Comparison of ENCODE assay signal across 8 mouse cellular contexts in the genomic region with DNA sequence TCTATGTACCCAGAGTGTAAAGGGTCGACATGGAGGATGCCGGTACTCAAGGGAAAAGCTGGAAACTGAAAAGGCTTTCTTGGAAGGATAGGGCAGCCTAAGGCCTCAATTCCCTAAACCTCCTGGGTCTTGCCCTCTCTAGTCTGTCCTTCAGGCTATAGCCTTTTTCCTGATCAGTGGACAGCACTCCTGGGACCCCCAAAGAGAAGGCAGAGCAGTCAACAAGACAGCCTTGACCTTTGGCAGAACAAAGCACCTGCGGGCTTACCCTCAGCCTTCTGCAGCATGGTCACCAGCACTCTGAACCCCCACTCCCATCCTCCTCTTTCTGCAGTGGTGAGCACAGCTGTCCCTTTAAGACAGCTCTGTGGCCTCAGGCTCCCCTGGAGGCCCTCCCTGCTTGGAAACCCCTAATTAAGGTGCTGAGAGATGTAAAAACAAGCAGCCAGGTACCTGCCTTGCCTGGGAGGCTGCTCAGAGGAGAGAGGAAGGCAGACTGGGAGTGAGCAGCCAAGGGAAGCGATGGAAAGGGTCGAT. TPM values are rescaled to one million over a fixed set of nuclear protein-coding genes. Genes with fewer than 3 reads are reported as not detected.
DNase-seq lines count a peak whose midpoint lies in the region; ATAC-seq and TF ChIP-seq lines count a peak whose summit lies in the region.

A gene (minus strand): TSS at position 337 of the 537 bp plus-strand sequence.

- H3K79me2 ChIP-seq in liver, adult 2 months (ENCODE audit: control insufficient read depth, insufficient read depth, low read length) = peaks cover 14% of the 10 kb centered on the region; the same call in 1 of the 2 replicates

- no peak for DNase-seq in liver, adult 2 months (ENCODE audit: extremely low read depth, low read depth, low spot score)
- no peak for DNase-seq in liver
- no peak for DNase-seq in adrenal gland, postnatal 4 days (ENCODE audit: low spot score in 2 of 2)
- no peak for DNase-seq in limb, embryonic 10.5 days (ENCODE audit: low spot score)
- DNase-seq in frontal cortex, postnatal 25 days (ENCODE audit: low spot score in 2 of 2) = no peak
- no peak for DNase-seq in right cerebral cortex, postnatal 10 days (ENCODE audit: low spot score in 2 of 2)

- H3K27ac ChIP-seq in liver, adult 2 months (replicated peaks; ENCODE audit: insufficient read depth, low read depth, low read length) = peak within 1 kb of the TSS; percentile 62
- H3K27ac ChIP-seq in heart, embryonic 15.5 days = peak within 1 kb of the TSS; percentile 51
- peak within 1 kb of the TSS; percentile 80 for H3K27ac ChIP-seq in limb, embryonic 10.5 days
- H3K27ac ChIP-seq in stomach, embryonic 14.5 days (ENCODE audit: low read length) = no peak within 1 kb of the TSS

- peak within 1 kb of the TSS; percentile 88 for H3K4me3 ChIP-seq in liver, adult 2 months (ENCODE audit: insufficient read depth, low read depth, low read length)
- peak within 1 kb of the TSS; percentile 67 for H3K4me3 ChIP-seq in heart, embryonic 15.5 days
- peak within 1 kb of the TSS; percentile 68 for H3K4me3 ChIP-seq in limb, embryonic 10.5 days
- H3K4me3 ChIP-seq in stomach, embryonic 14.5 days (ENCODE audit: low read depth, low read length) = peak within 1 kb of the TSS; percentile 60

- no peak for ATAC-seq in heart, embryonic 15.5 days (replicated peaks; ENCODE audit: insufficient number of reproducible peaks, insufficient read depth, low FRiP score, low read depth)
- no peak for ATAC-seq in stomach, embryonic 14.5 days (ENCODE audit: insufficient number of reproducible peaks, insufficient read depth, low FRiP score, low read depth)

- 71% methylated on average over 5 of the region's 5 CpGs for WGBS in liver, adult 2 months
- 55% methylated on average over 5 of the region's 5 CpGs for WGBS in heart, embryonic 15.5 days
- WGBS in limb, embryonic 10.5 days = 45% methylated on average over 5 of the region's 5 CpGs
- WGBS in stomach, embryonic 14.5 days = 46% methylated on average over 5 of the region's 5 CpGs

- H3K4me1 ChIP-seq in liver, adult 2 months (ENCODE audit: control insufficient read depth, insufficient read depth, low read length) = 0 out of 2 replicates have a peak, but pooled peaks cover 7% of the 10 kb centered on the region
- peaks cover 65% of the 10 kb centered on the region for H3K4me1 ChIP-seq in heart, embryonic 15.5 days (replicated peaks)
- H3K4me1 ChIP-seq in limb, embryonic 10.5 days = peaks cover 57% of the 10 kb centered on the region
- H3K4me1 ChIP-seq in stomach, embryonic 14.5 days (ENCODE audit: control insufficient read depth, insufficient read depth, low read length) = peaks cover 26% of the 10 kb centered on the region

- TF ChIP-seq POLR2A in liver, adult 2 months (IDR thresholded peaks at IDR 0.05; ENCODE audit: extremely low read depth, insufficient read depth, low read length) = no peak

- H3K4me2 ChIP-seq in heart, embryonic 15.5 days = peak within 1 kb of the TSS; percentile 89
- H3K4me2 ChIP-seq in stomach, embryonic 14.5 days (replicated peaks; ENCODE audit: low read depth, low read length) = peak within 1 kb of the TSS; percentile 76

- no peaks in the 10 kb centered on the region for H3K9me3 ChIP-seq in heart, embryonic 15.5 days (replicated peaks)
- no peaks in the 10 kb centered on the region for H3K9me3 ChIP-seq in limb, embryonic 10.5 days (replicated peaks)
- no peaks in the 10 kb centered on the region for H3K9me3 ChIP-seq in stomach, embryonic 14.5 days (ENCODE audit: control insufficient read depth, low read depth, low read length)

- TF ChIP-seq CTCF in liver, adult 2 months (IDR thresholded peaks at IDR 0.05; ENCODE audit: low read depth, low read length) = no peak

- H3K36me3 ChIP-seq in liver, adult 2 months (ENCODE audit: control insufficient read depth, insufficient read depth, low read length) = no peaks in the 10 kb centered on the region
- H3K36me3 ChIP-seq in heart, embryonic 15.5 days = no peaks in the 10 kb centered on the region
- H3K36me3 ChIP-seq in limb, embryonic 10.5 days = 0 out of 2 replicates have a peak, but pooled peaks cover 1% of the 10 kb centered on the region
- no peaks in the 10 kb centered on the region for H3K36me3 ChIP-seq in stomach, embryonic 14.5 days (ENCODE audit: control insufficient read depth, insufficient read depth, low read length)

- no peaks in the 10 kb centered on the region for H3K27me3 ChIP-seq in liver, adult 2 months (ENCODE audit: control insufficient read depth, insufficient read depth, low read length)
- peaks cover 25% of the 10 kb centered on the region for H3K27me3 ChIP-seq in heart, embryonic 15.5 days
- peaks cover 54% of the 10 kb centered on the region for H3K27me3 ChIP-seq in limb, embryonic 10.5 days (ENCODE audit: low read depth, poor library complexity, severe bottlenecking)
- peaks cover 21% of the 10 kb centered on the region for H3K27me3 ChIP-seq in stomach, embryonic 14.5 days (ENCODE audit: control insufficient read depth, insufficient read depth, low read length)

- peak within 1 kb of the TSS; percentile 76 for H3K9ac ChIP-seq in liver, adult 2 months (ENCODE audit: low read depth, low read length)
- peak within 1 kb of the TSS; percentile 70 for H3K9ac ChIP-seq in heart, embryonic 15.5 days
- H3K9ac ChIP-seq in stomach, embryonic 14.5 days (replicated peaks; ENCODE audit: low read depth, low read length) = peak within 1 kb of the TSS; percentile 36; the same call in 1 of the 2 replicates

RNA-seq across cellular contexts. Expression of the gene that starts here (rescaled TPM):
- 11.3 and 14.2 TPM in 2 replicates for total RNA-seq in liver, adult 2 months (2014; rRNA removed)
- polyA plus RNA-seq in liver, adult 2 months (2012; rRNA removed) = 49.1 and 53.5 TPM in 2 replicates
- 10 to 100 TPM; 26.8 to 29.0 TPM for total RNA-seq in adrenal gland, postnatal 4 days (2021)
- polyA plus RNA-seq in heart, embryonic 15.5 days (2015; fragmentation: Nextera tagmentation; extraction: Ambion mirVana) = 17.2 and 20.5 TPM in 2 replicates
- 32.7 and 35.3 TPM in 2 replicates for polyA plus RNA-seq in limb, embryonic 10.5 days (2016; fragmentation: Nextera tagmentation; extraction: Ambion mirVana)
- polyA plus RNA-seq in stomach, embryonic 14.5 days (2014; fragmentation: Nextera tagmentation; extraction: Ambion mirVana) = 20.1 and 20.5 TPM in 2 replicates
